Comparison of ENCODE assay signal across 24 mouse cellular contexts in genomic region chr6:130237536-130237935, GRCm38 (mm10). TPM values are rescaled to one million over a fixed set of nuclear protein-coding genes. Genes with fewer than 3 reads are reported as not detected.
A peak's percentile ranks its signal among the peaks of the same experiment; 100 is the strongest.
DNase-seq lines count a peak whose midpoint lies in the region; ATAC-seq lines count a peak whose summit lies in the region.
"Had no signal": no experiment of that assay in that cellular context is flagged by ENCODE, and none has a peak within 500 bp of the region (broad histone marks: within the 10 kb centered on the region; RNA-seq: fewer than 3 reads in every experiment).

No protein-coding gene starts in this region.

- ATAC-seq in common myeloid progenitor, adult 5-6 weeks (replicated peaks; ENCODE audit: low read depth, poor library complexity, severe bottlenecking): peak; percentile 50; the same call in 1 of the 2 replicates
- ATAC-seq in megakaryocyte, adult 5-6 weeks (ENCODE audit: poor library complexity, severe bottlenecking): 0 out of 2 replicates have a peak, but pooled peaks have one; percentile 14
- ATAC-seq in erythroblast, adult 5-6 weeks (replicated peaks; ENCODE audit: low FRiP score, poor library complexity, severe bottlenecking): no peak
- ATAC-seq: activated CD4-positive, CD25-positive, alpha-beta regulatory T cell, adult 4 months; CD4-positive, CD25-positive, alpha-beta regulatory T cell, adult 4 months; forebrain, embryonic 14.5 days; forebrain, embryonic 16.5 days; Patski had no signal

- DNase-seq in 416B (ENCODE audit: low read depth): peak; percentile 56
- no peak for DNase-seq in spleen, adult 12 weeks (ENCODE audit: low spot score)
- DNase-seq in neural tube, embryonic 10.5 days (ENCODE audit: extremely low spot score, low spot score): no peak
- DNase-seq: adrenal gland, adult 8-10 months; adrenal gland, postnatal 14 days; adrenal gland, postnatal 36 days; B cell, adult 2 months; cerebellum, adult 11-12 months; cerebellum, adult 2 months; cerebellum, adult 9-10 months; cerebellum, postnatal 10 days; cerebellum, postnatal 25 days; embryo, embryonic 11 days had no signal

RNA-seq across cellular contexts. Expression of gene Klra7, which starts 4.4 kb away (rescaled TPM):
- 0.37 TPM in 1 of 2 replicates, not detected in the other for total RNA-seq in common myeloid progenitor, adult 5-6 weeks (2017)
- total RNA-seq in megakaryocyte, adult 5-6 weeks (2015): 1.6 and 9.0 TPM in 2 replicates
- 2.4 and 4.8 TPM in 2 replicates for total RNA-seq in megakaryocyte, adult 5-6 weeks (2017)
- total RNA-seq in erythroblast, adult 5-6 weeks (2015; ENCODE audit: low replicate concordance): 2.7 and 7.7 TPM in 2 replicates
- not detected in 2 replicates for total RNA-seq in erythroblast, adult 5-6 weeks (2017; ENCODE audit: low replicate concordance)
- total RNA-seq: adrenal gland, adult 18-20 months; adrenal gland, postnatal 14 days; adrenal gland, postnatal 36 days; CH12.LX; G1E had no signal

RNA-seq across cellular contexts. Expression of gene Klra10, which starts 44.2 kb away (rescaled TPM):
- not detected in 2 replicates for total RNA-seq in common myeloid progenitor, adult 5-6 weeks (2017)
- 2.5 TPM in 1 of 2 replicates, not detected in the other for total RNA-seq in megakaryocyte, adult 5-6 weeks (2015)
- 3.8 TPM in 1 of 2 replicates, not detected in the other for total RNA-seq in megakaryocyte, adult 5-6 weeks (2017)
- not detected in 2 replicates for total RNA-seq in erythroblast, adult 5-6 weeks (2015; ENCODE audit: low replicate concordance)
- total RNA-seq in erythroblast, adult 5-6 weeks (2017; ENCODE audit: low replicate concordance): not detected in 2 replicates
- total RNA-seq: adrenal gland, adult 18-20 months; adrenal gland, postnatal 14 days; adrenal gland, postnatal 36 days; CH12.LX had no signal

RNA-seq across cellular contexts. Expression of gene Klra9, which starts 44.6 kb away (rescaled TPM):
- not detected in 2 replicates for total RNA-seq in common myeloid progenitor, adult 5-6 weeks (2017)
- total RNA-seq in megakaryocyte, adult 5-6 weeks (2015): 2.2 and 6.7 TPM in 2 replicates
- 0.84 and 2.9 TPM in 2 replicates for total RNA-seq in megakaryocyte, adult 5-6 weeks (2017)
- not detected in 2 replicates for total RNA-seq in erythroblast, adult 5-6 weeks (2015; ENCODE audit: low replicate concordance)
- total RNA-seq in erythroblast, adult 5-6 weeks (2017; ENCODE audit: low replicate concordance): 1.5 TPM in 1 of 2 replicates, not detected in the other
- total RNA-seq: adrenal gland, postnatal 14 days; adrenal gland, postnatal 36 days; CH12.LX; G1E had no signal
